Mouse (Mus musculus) spleen, adult 2 months (tissue): Measurements from ENCODE around the gene Kdelr1.

Source experiments
- CTCF ChIP-seq: fragments of 200-500 bp; IDR thresholded peaks from 2 replicates; pipeline ENCODE4 v1.5.1; 2011; ENCODE audit warnings: mild to moderate bottlenecking, inconsistent platforms; ENCODE audit not compliant: insufficient read depth, insufficient read length, insufficient replicate concordance; ENCODE audit errors: extremely low read depth
- POLR2A ChIP-seq: fragments of 200-500 bp; IDR thresholded peaks from 2 replicates; pipeline ENCODE4 v1.6.1; 2011; ENCODE audit warnings: low read depth, low read length, inconsistent platforms

DNA sequence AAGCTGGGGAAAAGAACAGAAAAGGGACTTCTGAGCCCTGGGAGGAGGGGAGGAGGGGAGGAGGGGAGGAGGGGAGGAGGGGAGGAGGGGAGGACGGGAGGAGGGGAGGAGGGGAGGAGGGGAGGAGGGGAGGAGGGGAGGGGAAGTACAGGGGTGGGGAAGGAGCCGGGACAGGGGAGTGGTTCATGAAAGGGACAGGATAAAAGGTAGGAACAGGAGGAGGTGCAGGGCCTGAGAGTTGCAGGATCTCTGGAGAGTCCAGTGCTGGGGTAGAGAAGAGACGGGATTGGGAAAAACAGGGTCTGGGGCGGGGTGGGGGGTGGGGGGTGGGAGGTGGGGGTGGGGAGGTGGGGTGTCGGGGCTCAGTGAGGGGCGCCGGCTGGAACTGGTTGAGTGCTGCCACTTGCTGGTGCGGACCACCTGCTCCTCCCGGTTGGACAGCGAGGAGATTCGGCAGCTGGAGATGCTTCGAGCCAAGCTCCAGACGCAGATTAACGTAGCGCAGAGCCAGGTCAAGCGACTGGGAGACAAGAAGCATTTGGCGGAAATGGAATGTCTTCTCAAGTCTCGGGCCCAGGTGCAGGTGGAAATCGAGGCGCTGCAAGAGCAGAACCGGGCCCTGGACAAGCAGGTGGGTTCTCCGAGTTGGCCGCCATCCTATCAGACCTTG is 56.2 kb downstream of the Kdelr1 start:
- no peak for TF ChIP-seq POLR2A
- TF ChIP-seq CTCF = no peak
